Mouse (Mus musculus) lung, postnatal 36 days (tissue): ENCODE data around the gene Tgfbr1.
"Not testable (repeated sequence)": the region's sequence is repeated elsewhere in the genome, so short reads cannot be mapped to it uniquely, and the experiment has no call there.

Experiments used
- DNase-seq: peaks from one replicate; pipeline ENCODE4 v3.0.0; 2022; ENCODE audit warnings: mixed read lengths

The Tgfbr1 gene

DNA sequence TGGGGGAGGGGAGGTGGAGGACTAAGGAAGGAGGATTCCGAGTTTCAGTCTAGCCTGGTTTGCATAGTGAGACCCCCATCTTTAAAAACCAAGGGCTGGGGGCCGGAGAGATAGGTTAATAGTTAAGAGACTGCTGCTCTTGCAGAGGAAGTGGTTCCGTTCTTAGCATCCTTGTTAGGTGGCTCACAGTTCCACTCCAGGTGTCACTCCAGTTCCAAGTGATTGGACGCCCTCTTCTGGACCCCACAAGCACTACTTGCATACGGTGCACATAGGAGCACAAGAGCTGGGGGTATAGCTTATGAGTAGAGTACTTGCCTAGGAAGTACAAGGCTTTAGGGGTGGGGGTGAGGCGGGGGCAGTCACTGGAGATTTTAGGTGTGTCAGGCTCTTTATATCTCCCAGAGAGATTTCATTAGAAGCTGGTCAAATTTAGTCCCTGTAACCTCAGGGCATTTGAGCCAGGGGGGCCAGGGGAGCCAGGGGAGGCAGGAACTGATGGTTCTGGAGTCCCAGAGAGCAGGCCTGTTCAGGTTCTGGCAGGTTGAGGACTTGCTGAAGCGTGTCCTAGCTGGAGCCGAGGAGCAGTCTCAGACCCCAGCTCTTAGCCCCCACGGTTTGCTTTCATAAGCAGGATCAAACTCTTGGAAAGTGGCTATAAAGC, 1.5 kb upstream of the Tgfbr1 start:
- DNase-seq: peak; percentile 65

DNA sequence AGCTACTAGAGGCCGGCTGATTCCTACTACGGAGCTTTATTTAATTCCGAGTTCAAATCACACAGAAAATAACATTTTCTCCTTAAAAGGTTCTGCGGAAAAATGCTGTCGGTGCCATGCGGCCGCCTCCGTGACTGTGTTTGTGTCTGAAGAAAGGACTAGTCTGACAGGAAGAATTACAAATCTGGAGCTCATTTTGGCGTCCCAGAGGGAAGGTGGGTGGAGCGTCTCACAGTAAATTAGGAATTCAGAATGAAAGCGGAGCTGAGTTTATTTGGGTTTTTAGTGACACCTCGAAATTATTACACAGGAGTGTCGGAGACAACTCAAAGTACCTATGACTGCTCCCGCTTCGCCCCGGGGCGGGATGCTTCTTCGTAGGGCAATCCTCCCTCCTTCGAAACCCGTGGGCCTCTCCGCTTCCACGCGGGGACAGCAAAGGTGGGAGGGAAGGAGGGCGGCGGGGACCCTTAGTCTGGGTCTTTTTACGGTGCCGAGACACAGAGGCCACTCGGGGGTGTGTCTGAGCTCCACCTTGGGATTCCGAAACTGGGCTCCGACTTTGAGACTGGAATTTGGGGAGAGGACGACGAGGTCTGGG, 861 bp upstream of the Tgfbr1 start:
- DNase-seq: peak; percentile 64

DNA sequence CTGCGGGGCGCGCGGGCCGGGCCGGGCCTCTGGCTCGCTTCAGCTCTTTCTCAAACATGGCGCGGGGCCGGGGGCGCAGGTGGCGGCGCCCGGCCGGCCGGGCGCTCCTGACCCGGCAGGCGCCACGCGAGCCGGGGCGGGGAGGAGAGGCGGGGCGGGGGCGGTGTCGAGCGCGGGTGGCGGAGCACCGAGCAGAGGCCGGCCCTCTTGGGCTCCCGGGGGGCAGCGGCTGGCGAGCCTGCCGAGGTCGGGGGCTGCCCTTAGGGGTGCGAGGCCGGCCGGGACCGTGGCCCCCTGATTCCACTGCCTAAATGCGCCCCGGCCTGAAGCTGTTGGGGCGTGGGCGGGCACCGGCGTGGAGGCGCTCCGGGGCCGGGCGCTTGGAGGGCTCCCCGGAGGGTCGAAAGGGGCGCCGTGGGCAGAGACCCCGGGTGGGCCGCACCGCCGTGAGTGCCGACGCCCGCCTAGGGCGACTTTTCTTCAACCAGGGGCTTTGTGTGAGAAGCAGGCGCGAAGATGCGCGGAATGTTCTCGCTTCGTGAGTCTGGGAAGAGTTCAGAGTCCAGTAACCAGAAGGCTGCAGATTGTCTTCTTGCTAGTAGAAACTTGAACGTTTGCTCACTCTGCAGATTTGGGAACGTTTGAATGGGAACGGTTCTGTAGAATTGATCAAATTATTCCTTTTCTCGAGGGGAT, 542 bp downstream of the Tgfbr1 start:
- DNase-seq: peak; percentile 76

DNA sequence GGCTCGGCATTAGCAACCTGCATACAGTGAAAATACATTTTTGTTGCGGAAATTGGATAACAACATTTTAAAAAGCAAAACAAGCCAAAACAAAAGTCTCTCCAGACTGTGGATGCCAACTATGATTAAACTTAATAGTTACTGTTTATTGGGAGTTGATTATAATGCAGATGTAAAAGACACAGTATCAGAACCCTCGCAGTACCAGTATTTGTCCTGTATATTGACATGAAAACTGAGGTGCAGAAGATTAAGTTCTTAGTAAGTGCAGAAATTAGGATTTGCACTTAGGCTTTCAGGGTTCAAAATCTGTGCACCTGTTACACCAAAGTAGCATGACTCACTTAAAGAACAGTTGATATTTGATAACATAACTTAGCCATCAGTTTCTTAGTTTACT, 1.3 kb downstream of the Tgfbr1 start:
- DNase-seq: no peak

DNA sequence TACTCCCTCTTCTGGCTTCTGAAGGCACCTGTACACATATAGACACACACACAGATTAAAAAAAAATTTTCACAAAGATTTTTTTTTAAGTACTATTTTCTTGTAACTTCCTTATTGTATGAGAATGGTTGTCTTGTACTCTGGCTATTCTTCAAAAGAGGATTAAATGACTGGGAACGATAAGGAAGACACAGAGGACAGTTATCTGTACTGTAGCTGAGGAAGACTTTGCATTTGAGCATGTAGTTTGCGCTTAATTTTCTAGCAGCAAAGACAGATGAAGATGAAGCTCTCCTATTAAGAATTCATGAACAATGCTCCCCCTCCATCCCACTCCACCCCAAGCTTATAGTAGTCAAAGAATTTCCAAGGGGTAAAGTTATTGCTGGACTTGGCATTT, 9.6 kb downstream of the Tgfbr1 start:
- DNase-seq: no peak

DNA sequence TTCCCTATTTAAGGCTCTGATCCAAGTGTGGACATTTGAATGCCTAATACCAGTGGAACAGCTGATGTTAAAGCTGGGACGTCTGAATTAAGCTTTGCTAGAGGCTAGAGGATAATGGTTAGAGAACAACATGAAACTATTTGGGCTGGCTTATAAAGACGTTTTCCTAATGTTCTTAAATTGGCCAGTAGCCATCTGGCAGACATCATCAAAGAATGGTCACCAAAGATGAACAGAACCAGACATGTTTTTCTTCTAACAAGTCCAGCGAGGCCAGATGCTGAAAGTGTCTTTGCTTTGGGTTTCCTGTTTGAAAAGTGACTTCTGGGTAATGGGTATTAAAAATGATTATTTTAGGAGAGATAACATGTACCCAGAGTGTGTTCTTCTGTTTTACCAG, 10.1 kb downstream of the Tgfbr1 start:
- peak; percentile 44 for DNase-seq

DNA sequence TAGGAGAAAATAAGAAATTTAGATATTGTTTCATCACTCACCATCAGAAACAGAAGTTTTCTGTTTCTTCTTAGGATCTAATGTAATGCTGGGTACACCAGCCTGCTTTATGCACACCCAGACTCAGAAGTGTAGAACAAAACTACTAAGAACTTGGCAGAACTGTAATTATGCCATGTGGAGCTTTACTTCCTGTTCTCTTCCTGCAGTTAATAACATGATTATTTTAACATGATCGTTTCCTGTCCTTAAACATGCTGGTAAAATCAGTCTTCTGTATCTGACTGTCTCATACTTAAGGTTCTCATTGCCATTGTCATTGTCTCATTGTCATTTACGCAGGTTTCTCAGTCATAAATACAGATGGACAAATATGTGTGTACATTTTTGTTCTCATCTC, 15.7 kb downstream of the Tgfbr1 start:
- no peak for DNase-seq

DNA sequence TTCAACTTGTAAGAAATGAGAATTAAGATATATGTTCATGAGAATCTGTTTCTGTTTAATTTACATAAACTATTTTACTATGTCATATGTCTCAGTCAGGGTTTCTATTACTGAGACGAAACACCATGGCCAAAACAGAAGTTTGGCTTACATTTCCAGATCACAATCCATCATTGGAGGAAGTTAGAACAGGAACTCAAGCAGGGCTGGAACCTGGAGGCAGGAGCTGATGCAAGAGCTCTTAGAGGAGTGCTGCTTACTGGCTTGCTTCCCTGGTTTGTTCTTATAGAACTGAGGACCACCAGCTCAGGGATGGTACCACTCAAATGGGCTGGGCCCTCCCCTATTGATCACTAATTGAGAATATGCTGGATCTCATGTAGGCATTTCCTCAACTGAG, 25.7 kb downstream of the Tgfbr1 start:
- DNase-seq: peak; percentile 36

DNA sequence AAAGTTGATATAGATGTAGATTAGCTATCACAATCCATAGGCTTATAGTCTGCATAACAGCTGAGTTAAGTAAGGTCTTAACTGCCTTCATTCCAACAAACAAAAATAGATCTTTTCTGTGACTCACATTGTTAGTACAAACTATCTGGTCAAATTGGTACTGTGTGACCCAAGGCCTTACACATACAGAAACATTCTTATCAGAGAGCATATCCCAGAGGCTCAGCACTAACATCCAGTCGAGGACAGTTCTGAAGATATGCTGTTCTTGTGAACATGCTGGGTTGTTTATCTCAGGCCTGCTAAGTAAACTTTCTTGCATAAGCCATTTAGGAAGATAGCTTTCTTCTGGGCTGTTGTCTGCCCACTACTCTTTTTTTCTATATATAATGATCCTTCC, 29.4 kb downstream of the Tgfbr1 start:
- DNase-seq: no peak

DNA sequence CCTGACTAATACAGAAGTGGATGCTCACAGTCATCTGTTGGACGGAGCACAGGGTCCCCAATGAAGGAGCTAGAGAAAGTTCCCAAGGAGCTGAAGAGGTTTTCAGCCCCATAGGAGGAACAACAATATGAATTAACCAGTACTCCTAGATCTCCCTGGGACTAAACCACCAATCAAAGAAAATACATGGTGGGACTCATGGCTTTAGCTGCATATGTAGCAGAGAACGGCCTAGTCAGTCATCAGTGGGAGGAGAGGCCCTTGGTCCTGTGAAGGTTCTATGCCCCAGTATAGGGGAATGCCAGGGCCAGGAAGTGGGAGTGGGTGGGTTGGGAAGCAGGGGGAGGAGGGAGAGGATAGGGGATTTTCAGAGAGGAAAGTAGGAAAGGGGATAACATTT, 38.9 kb downstream of the Tgfbr1 start:
- DNase-seq: not testable (repeated sequence)

DNA sequence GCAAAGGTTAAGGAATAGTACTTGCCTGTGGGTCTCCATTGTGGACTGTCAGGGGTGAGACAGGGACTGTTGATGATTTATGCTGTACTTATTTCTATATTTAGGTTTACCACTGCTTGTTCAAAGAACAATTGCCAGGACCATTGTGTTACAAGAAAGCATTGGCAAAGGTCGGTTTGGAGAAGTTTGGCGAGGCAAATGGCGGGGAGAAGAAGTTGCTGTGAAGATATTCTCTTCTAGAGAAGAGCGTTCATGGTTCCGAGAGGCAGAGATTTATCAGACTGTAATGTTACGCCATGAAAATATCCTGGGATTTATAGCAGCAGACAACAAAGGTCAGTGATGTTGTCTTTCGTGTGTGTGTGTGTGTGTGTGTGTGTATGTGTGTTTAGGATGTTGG, 43.2 kb downstream of the Tgfbr1 start:
- no peak for DNase-seq

DNA sequence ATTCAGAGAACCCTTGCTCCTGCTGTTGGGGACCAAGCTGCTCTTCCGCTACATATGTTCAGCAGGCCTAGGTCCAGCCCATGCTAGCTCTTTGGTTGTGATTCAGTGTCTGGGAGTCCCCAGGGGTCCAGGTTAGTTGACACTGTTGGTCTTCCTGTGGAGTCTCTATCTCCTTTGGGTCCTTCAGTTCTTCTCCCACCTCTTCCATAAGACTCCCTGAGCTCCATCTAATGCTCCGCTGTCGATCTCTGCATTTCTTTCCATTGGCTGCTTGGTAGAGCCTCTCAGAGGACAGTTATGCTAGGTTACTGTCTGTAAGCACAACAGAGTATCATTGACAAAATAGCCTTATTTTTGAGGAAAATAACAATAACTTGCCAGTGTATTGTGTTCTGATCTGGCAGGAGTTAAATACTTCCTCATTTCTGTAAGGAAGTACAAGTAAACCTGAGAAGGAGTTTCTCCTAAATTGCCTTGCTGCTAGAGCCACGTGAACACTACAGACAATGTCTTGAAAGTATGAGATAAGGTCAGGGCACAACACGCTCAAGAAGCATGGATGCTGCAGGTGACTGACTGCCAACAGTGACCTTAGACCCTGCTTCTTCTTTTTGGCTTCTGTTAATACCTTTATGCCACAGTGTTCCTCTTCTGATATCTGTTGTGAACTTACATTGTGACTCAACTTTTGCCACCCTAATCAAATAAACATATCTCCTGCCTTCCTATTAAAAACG, 45.1 kb downstream of the Tgfbr1 start:
- DNase-seq: no peak

DNA sequence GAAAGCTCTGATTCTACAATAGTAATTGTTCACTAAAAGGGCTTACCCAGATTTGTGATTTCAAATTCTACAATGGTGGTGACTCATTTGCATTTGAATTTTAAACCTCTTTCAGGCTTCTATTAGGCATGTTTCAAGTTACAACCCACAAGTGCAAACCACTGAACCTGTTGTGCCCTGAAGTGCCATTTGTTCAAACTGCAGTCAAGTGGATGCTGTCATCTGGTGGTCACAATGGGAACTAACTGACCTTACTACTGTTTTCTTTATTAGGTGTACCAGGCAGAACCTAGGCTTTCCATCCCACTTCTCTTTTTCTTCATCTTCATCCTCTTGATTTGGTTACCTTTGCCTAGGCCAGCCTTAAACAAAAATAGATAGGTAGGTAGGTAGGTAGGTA, 46.8 kb downstream of the Tgfbr1 start:
- peak; percentile 83 for DNase-seq

DNA sequence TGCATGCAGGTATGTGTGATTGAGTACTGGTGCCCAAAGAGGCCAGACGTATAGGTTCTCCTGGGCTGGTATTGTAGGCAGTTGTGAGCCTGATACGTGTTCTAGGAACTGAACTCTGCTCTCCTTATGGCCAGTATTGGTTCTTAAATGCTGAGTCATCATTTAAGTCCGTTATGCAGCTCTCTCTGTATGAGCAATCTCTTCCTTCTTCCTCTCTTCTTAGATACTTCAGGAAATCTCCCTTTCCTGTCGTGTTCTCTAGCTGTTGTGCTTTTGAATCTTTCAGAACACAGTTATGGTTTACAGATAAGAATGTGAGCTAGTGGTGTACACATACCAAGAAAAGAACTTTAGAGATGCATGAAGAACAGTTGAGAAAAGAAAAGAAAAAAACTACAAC, 47.3 kb downstream of the Tgfbr1 start:
- no peak for DNase-seq

DNA sequence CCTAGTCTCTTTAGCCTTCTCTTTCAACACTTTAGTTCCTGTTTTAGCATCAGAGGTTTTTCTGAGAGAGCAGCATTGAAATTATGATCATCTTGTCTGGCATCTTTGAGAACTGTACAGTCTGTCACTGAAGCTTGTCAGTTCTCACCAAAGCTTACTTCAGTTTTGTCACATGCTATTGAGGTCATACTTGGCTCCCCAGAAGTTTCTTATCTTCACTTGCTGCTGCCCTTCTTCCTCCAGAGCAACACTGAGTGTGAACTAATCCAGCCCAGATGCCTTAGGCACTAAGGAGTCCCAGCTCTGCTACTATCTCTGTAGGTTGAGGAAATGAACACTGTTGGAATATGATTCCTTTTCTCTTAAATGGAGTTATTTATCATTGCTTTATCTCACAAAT, 49.2 kb downstream of the Tgfbr1 start:
- DNase-seq: no peak

DNA sequence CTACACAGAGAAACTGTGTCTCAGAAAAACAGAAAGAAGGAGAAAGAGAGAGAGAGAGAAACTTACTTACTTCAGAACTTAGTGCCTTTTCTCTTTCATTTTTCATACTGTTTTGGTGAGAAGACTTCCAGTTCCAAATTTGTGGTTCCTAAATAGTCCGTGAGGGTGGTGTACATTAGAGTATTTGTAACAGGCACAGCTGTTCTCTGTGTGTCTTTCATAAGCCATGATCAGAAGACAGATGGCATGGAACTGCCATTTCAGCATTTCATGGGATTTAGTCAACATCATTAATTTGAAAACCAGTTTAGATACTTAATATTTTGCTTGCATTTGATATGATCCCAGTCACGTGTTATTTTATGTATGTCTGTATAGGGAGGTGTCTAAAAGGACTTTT, 51.5 kb downstream of the Tgfbr1 start:
- DNase-seq: no peak

DNA sequence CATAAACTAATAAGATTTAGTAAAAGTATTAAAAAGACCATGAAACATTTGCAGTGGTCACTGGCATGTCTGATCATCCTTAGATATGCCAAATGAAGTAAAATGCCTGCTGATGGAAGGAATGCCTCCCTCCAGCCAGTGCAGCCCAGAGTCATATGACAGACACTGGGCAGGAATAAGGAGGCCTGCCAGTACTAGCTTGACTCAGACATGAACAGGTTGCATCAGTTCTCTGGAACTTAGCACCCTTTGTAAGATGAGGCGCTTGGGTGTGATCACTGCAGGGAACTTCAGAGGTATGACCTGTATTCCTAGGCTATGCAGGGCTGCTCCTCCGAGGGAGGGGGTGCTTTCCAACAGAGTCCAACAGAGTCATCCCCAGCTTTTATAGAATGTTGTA, 54.1 kb downstream of the Tgfbr1 start:
- no peak for DNase-seq

DNA sequence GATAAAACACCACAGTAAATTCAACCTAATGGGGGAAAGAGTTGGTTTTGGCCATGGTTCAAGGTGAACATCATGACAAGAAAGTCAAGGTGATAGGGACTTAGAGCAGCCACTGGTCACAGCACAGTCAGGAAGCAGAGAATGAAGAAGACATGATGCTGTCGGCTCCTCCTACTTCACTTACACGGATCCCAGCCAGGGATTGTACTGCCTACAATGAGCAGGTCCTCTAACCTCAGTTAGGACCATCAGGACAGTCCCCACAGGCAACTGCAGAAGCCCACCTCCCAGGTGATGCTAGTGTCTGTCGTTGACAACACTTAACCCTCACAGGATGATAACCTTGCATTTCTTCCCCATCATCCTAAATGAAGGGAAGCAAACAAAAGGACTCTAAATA, 64.8 kb downstream of the Tgfbr1 start:
- DNase-seq: no peak

DNA sequence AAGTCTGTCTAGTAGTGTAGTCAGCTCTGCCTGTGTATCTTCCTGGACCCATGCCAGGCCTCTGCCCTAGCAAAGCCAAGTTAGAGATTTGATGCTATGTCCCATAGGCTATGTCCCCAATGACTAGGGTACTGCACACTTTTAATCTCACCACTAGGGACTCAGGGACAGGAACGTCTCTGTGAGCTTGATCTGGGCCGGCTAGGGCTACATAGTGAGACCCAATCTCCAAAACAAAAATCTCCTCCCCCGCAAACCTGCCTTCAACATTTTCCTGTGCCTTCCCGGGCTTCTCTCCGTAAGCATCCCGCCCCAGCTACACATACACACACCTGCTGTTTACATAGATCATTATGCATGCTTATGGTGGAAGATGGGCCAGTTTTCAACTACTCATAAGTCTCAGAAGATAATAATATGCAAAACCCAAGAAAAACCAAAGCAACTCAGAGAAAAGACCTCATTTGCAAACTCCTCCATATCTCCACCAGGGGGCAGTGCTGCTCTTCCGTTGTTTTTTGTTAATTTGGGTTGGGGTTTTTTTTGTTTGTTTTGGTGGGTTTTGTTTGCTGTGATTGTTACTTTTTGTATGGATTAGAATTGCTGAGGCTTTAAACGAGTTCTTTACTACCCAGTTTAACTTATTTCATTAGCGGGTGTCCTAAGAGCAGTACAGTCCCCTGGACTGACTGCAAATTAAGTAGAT, 66.4 kb downstream of the Tgfbr1 start:
- DNase-seq: no peak

DNA sequence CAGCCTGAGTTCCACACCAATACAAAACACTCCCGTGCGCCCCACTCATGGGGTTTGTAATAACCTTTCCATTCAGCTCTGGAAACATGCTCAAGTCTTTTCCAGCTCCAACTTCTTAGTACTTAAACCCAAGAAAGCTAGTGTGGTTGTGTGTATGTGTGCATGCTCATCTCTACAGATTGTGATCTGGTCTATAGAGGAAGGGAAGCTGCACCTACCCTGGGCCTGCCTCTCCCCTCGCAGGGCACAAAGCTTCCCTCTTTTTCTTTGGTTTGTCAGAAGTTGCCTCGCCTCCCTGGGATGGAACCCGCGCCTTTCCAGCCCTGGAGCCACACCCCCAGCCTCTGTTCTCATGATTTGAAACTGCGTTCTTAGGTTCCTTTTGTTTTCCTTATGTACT, 67.2 kb downstream of the Tgfbr1 start:
- no peak for DNase-seq

DNA sequence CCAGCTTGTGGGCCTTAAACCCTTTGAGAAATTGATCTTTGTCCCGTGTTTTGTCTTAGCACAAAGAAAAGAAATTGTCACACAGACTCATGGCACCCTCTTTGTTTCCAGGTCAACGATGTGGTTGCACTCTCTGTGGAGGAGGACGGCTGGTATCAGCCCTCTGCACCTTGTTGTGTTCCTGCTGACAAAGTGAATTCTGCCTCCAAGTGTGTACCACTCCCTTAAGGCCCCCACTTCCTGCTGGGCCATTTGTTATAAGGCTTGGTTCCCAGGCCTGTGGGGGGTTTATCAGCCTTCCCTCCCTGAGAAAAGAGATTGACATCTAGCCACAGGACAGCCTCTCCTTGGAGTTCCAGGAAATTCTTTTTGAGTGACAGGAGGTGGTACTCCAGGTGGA, 69.2 kb downstream of the Tgfbr1 start:
- DNase-seq: no peak

DNA sequence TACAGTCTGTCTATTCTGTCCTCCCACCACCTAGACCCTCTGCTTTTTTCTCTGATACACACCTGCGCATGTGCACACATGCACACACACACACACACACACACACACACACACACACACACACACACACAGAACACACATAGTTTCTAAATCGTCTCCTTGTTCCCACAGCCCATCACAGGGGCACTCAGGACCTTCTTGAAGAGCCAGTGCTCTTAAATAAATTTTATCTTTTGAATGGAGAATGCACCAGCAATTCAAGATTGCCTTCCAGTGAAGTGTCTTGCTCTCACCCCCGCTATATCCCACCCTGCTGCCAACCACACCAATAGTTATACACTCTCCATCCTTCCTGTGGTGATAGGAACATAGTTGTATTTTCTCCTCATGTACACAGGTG, 69.9 kb downstream of the Tgfbr1 start:
- no peak for DNase-seq

DNA sequence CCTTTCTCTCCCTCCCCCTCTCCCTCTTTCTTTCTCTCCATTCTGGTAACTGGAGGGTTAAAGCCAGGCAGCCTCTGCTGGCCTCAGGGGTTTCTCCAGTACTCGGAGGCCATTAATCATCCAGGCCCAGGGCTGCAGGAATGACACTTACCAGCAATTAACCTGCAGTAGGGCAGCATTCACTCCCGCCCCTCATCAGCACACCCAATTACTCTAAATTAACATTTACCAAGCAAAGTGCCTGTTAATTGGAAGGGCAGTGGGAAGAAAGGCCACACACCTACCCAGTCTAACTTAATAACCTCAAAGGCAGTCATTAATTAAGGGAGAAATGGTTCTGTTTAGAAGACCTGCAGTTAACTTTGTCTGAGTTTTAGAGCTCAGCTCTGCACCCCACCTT, 71.4 kb downstream of the Tgfbr1 start:
- no peak for DNase-seq
